Mouse (Mus musculus): ENCODE measurements around the gene Sdk1.

DNA sequence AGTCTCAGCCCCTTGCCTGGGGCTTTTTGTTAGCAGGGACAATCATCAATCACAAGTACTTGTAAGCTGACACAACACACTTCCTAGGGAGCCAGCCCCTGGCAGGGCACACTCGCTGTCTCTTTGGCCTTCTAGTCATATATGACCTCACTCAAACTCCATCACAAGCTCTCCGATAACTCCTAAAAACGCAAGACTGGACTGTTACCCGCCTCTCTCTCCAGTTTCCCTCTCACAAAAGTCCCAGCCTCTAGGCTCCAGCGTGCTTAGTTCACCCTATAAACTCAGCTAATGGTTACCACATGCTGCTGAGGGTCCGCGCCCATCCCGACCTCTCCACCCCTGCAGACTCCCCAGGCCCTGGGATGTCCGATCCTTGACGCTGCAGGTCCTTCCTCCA, 849 bp upstream of the Sdk1 start:
- TF ChIP-seq CTCF (IDR thresholded peaks at IDR 0.05; ENCODE audit: extremely low read depth, insufficient read length, insufficient replicate concordance, low read depth, low read length) (no peak), POLR2A (IDR thresholded peaks at IDR 0.05; ENCODE audit: low read depth, low read length) (no peak)

All from small intestine, adult 2 months (tissue).